Mouse (Mus musculus): ENCODE data around the gene Pde4a.
"Not testable (repeated sequence)": the region's sequence is repeated elsewhere in the genome, so short reads cannot be mapped to it uniquely, and the experiment has no call there.

The Pde4a gene

GRCm38 (mm10) chr9:21219820-21220219 is 54.3 kb downstream of the Pde4a start:
- DNase-seq (ENCODE audit: low spot score in 2 of 2): no peak

DNA sequence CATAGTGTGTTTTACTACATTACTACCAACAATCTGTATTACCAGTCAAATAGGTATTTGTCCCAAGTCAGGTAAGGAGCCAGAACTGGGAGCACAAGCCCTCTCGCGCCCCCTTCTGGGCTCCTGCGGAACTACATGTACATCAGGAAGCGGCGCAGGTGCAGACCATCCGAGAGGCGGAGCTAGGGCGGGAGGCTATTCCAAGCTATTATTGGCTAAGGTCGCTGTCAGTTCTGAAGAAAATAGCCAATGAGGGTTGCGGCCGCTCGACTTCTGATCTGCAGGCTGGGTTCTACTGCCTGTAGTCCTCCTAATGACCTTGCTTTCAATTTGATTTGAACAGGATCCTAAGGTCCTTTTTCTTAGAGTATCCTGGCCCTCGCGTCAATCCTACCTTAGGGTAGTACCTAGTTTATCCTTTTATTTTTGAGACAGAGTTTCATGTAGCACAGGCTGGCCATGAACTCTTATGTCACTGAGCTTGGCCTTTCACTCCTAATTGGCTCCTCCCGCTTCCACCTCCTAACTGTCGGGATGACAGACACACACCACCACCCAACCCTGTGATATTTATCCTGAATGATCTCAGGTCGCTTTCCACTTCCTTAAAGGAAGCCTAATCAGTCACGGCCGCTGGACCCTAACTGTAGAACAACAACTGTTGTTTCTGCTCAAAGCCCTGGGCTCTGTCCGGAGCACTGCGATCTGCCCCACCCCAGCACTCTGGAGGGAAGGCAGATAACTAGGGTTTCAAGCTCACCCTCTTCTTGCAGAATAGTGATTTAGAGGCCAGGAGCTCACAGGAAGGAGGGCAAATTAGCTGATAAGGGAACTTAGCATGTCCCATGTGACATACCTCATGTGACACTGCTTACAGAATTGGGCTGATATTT is 55.2 kb downstream of the Pde4a start:
- peak; percentile 89 to 91 for DNase-seq (ENCODE audit: low spot score in 2 of 2)

DNA sequence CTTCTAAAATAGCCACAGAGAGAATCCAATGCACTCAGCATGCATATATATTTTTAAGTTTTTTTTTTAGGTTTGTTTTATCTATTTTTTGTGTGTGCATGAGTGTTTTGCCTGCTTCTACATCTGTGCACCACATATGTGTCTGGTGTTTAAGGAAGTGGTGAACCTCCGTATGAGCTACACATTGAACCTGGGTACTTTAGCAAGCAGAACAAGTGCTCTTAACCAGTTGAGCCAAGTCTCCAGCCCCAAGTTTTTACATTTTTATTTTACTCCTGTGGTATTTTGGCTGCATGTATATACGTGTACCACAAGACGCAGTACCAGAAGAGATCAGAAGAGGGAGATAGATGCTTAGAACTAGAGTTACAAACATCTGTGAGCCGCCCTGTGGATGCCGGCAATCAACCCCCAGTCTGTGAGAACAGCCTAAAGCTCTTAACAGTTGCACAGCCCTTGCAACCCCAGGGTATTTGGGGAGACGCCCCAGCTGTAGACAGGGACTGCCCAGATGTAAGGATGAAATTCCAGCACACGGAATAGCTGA is 55.9 kb downstream of the Pde4a start:
- DNase-seq (ENCODE audit: low spot score in 2 of 2): no peak

DNA sequence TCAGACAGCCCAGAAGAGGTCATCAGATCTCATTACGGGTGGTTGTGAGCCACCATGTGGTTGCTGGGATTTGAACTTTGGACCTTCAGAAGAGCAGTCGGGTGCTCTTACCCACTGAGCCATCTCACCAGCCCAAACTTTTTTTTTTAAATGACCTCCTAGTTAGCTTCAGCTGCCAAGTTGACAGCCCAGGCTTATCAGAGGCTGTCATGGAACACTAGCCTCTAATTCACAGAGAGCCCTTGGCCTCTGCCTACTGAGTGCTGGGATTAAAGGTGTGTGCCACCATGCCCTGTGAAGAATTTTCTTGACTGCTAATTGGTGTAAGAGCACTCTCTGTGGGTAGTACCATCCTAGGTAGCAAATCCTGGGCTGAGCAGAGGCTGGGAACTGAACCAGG is 58.0 kb downstream of the Pde4a start:
- not testable (repeated sequence) for DNase-seq (ENCODE audit: low spot score in 2 of 2)

DNA sequence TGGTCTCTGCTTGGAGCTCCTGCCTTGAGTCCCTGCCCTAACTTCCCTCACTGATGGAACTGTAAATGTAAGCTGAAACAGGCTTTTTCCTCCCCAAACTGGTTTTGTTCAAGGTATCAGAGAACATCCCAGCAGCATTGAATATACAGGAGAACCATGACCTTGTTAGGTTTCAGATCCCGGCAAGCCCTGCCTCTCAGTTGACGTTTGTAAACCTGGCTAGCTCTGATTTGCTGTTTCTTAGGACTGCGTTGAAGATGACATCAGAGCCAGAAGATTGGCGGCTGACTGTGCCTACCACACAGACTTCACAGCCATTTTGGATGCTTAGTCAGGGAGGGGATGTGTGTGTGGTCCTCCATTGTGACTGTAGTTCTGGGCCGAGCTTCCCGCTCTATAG is 58.4 kb downstream of the Pde4a start:
- no peak for DNase-seq (ENCODE audit: low spot score in 2 of 2)

- DNase-seq (ENCODE audit: low spot score in 2 of 2): no peak
Observed at GRCm38 (mm10) chr9:21224576-21225414, 59.3 kb downstream of the Pde4a start.

GRCm38 (mm10) chr9:21225415-21225758 is 59.9 kb downstream of the Pde4a start:
- DNase-seq (ENCODE audit: low spot score in 2 of 2): no peak

GRCm38 (mm10) chr9:21227342-21227741 is 61.8 kb downstream of the Pde4a start:
- no peak for DNase-seq (ENCODE audit: low spot score in 2 of 2)

GRCm38 (mm10) chr9:21231551-21231950 is 66.0 kb downstream of the Pde4a start:
- no peak for DNase-seq (ENCODE audit: low spot score in 2 of 2)

DNA sequence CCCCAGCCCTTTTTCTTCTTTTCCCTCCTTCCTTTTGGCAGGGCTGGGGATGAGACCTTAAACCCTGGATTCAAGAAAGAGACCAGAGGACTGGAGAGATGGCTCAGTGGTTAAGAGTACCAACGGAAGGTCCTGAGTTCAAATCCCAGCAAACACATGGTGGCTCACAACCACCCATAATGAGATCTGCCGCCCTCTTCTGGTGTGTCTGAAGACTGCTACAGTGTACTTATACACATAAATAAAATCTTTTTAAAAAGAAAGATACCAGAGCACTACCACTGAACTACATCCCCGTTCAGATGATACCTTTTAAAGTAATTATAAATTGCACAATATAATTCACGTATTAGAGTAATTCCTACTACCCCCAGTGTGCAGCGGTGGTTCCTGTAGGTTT is 67.4 kb downstream of the Pde4a start:
- DNase-seq (ENCODE audit: low spot score in 2 of 2): no peak

DNA sequence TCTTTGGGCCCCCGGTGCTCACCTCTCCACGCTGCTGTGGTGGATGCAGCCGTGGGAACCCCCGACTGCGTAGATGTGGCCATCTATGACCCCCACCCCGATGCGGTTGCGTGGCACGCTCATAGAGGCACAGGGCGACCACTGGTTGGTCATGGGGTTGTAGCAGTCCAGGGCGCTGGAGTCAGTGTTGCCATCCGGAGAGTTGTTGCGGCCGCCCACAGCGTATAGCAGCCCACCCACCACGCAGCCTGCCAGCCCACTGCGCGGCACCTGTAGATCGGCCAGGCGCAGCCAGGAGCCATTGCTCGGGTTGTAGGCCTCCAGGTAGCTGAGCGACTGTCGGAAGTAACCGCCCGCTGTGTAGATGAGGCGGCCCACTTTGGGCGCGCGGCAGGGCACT is 67.9 kb downstream of the Pde4a start:
- DNase-seq (ENCODE audit: low spot score in 2 of 2): no peak

DNA sequence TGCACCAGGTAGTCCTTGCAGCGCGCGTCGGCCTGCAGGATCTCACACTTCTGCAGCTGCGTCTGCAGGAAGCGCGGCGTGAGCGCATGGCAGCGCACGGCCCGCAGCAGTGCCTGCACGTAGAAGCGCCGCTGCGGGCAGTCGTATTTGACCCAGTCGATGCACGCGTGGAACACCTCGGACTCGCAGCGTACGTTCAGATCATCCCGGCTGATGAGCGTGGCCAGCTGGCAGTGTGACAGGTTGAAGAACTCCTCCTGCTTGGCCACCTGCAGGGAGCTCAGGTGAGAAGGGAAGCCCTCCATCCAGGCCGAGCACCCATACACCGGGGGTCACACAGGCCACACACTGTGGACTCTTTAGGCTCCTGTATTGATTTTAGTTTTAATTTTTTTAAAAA is 68.3 kb downstream of the Pde4a start:
- DNase-seq (ENCODE audit: low spot score in 2 of 2): no peak

GRCm38 (mm10) chr9:21235341-21235740 is 69.8 kb downstream of the Pde4a start:
- DNase-seq (ENCODE audit: low spot score in 2 of 2): no peak

DNA sequence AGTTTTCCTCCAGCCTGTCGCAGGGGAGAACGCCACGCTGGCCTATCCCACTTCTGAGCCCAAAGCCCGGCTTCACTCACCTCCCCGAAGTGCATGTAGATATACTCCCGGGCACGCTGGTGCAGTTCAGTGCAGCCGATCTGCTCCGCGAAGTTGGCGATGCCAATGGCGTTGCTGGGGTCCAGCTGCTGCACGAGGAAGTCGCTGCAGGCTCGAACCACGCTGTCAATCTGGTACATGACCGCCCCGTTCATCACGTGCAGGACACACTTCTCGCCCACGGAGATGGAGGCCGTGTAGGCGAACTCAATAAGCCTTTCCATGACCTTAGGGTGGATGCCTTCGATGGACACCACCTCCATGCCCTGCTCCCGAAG is 71.5 kb downstream of the Pde4a start:
- no peak for DNase-seq (ENCODE audit: low spot score in 2 of 2)

DNA sequence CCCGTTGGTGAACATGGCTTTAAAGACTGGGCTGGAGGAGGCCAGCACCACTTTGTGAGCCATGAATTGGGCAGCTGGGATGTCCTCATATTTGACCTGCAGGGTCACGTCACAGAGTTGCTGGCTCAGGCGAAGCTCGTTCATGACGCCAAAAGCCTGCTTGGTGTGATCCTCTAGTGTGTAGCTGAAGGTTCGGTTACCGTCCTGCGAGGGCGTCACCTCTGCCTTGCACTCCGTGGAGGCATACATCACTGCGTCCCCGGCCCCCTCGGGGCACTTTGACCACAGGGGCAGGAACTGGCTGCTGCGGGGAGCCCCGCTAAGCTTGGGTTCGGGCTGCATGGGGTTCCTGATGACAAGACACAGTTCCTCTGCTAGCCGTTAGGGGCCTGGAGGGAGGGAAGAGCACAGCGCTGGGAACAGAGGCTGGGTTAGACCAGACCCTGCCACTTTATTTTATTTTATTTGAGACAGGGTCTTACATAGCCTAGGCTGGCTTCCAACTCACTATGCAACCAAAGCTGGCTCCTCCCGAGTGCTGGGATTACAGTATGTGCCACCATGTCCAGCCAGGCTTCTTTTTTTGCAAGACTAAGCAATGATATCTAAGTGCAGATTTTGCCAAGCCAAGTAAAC is 72.0 kb downstream of the Pde4a start:
- no peak for DNase-seq (ENCODE audit: low spot score in 2 of 2)

DNA sequence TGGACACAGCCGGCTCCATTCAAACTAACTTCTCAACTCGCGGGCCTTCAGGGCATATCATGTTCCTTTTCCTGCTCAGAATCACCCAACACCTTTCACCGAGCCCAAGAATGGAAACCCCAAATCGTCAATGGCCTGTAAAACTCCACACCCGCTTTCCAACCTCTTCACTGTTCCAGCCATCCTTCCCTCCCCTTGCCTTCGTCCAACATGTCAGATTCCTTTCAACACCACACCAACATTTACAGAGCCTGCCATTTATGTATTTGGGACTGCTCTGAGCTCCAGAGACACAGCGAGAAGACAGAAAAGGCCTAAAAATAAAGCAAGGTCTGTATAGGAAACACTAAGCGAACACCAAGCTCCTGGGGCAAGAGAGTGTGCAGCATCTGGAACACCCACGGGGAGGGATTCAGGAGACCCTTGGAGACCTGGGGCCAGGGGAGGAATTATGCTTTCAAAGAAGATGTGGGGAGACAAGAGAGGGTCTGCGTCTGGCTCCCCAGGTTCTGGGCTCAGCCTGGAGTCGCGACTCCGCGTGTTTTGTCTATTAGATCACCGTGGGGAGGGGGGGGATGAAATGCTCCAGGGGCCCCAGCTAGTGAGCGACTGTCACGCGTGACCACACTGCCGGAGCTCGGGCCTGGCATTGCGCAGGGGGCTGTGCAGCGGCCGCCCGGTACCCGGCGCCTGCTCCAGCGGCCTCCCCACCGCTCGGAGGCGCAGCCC is 72.7 kb downstream of the Pde4a start:
- no peak for DNase-seq (ENCODE audit: low spot score in 2 of 2)

DNA sequence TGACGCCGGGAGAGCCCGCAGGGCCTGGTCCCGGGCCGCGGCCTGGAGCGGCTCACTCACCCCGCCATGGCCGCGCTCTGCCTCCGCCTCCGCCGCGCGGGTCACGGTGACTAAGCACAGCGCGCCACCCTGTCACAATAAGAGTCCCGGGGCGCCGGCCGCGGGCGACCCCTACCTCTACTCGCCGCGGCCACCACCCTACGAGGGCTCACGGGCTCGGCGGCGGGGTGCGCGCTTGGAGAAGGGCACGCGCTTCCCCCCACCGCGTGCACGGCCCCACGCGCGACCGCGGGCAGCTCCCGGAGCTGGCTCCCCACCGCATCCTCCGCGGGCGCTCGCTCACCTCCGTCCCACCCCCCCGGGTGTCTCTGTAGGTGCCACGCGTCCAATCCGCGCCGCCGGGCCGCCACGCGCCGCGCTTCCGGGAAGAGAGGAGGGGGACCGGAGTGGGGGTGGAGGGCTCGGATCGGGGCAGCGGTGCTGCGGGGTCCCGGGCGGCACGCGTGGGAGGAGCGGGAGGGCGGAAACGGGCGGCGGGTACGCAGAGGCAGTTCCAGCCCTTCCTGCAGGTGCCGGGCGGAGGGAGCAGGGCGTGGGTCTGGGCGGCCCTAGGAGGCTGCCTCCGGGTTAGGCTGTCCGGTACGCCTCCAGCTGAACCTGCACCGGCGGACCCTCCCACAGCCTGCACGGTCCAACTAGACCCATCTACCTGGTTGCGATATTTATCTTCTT is 73.4 kb downstream of the Pde4a start, which contains the start of gene Keap1:
Gene Keap1, minus strand, starts transcription at position 629 of the 732 bp plus-strand sequence.
- peak; percentile 50 to 60 for DNase-seq (ENCODE audit: low spot score in 2 of 2)

DNA sequence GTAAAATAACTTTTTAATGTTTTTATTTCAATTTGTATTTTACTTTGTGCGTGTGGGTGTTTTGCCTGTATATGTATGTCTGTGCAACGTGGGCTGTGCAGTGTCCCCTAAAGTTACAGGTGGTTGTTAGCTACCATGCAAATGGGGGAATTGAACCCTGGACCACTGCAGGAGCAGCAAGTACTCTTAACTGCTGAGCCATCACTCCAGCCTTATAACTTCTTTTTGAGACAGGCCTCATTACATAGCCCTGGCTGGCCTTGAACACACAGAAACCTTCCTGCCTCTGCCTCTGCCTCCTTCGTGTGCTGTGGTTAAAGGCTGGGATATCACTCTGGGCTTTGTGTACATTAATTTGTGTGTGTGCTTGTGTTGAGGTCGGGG is 73.9 kb downstream of the Pde4a start:
- no peak for DNase-seq (ENCODE audit: low spot score in 2 of 2)

DNA sequence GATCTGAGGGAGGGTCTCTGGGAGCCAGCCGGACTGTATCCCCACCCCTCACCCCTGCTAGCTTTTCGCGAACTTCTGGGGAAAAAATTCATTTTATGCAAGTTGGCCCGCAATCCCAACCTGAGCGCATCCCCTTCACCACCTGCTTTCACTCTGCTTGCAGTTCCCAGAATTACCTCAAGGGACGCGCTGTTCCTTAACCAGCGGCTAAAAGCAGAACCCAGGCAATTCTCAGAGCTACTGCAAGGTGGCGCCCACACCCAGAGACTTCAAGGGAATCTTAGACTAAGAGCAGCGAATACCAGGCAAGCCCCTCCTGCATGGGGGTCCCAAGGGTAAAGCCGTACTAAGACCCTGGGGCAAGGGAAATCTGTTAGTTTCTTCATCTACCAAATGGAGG is 75.8 kb downstream of the Pde4a start:
- DNase-seq (ENCODE audit: low spot score in 2 of 2): peak; percentile 66 to 69

DNA sequence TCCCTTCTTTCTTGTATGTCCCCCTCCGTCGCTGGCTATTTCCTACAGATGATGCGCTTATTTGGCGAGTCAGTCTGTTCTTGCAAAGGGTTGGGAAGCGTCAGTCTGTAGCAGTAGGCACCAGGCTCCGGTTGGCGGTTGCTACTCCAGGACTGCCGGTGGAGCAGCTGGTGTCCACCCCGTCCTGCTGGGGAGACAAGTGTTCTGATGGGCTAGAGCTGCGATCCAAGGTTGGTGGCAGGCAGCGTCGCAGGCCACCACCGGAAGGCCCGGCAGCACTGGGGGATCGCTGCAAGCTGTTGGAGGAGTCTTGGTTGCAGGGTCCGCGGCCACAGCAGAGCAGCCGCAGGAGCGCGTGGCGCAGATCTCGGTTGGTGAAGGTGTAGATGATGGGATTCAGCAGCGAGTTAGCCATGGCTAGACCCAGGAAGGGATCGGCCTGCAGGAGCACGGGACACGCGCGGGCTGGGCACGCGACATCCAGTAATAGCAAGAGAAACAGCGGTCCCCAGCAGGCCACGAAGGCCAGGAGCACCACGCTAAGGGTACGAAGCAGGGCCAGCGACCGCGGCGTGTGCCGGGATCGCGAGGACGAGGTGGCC is 78.4 kb downstream of the Pde4a start:
- DNase-seq (ENCODE audit: low spot score in 2 of 2): no peak

All from right cerebral cortex, postnatal 36 days (tissue).